Mouse (Mus musculus): ENCODE results near the gene Gm14288. TPM values are rescaled to one million over a fixed set of nuclear protein-coding genes. Genes with fewer than 3 reads are reported as not detected.
"Not testable (repeated sequence)": the region's sequence is repeated elsewhere in the genome, so short reads cannot be mapped to it uniquely, and the experiment has no call there.

Gene Gm14288
- total RNA-seq (2021): 1 to 10 TPM; 2.6 to 3.0 TPM

GRCm38 (mm10) chr2:175800993-175801392 is at the start of gene Gm14288:
Gm14288 (minus strand) TSS chr2:175801093.
- intact Hi-C loops (cut with DNase I); DNase-seq: not testable (repeated sequence)

- DNase-seq; intact Hi-C loops (cut with DNase I): not testable (repeated sequence)
Measured at GRCm38 (mm10) chr2:175741237-175741636, 59.7 kb downstream of the Gm14288 start, which contains the start of gene Gm2007. Gm2007 (plus strand) TSS chr2:175741537.

Other genes starting within 250 kb of the Gm14288 start
- not detected for gene Gm11007, start 157.1 kb downstream of the Gm14288 start, total RNA-seq (2021)
- not detected for gene Zfp969, start 97.4 kb downstream of the Gm14288 start, total RNA-seq (2021)
- not detected for gene Gm2007, start 59.6 kb downstream of the Gm14288 start, total RNA-seq (2021)
- 10 to 100 TPM; 61.1 to 64.7 TPM for gene Gm6710, start 68.1 kb upstream of the Gm14288 start, total RNA-seq (2021)
- 1 to 10 TPM; 4.9 to 5.9 TPM for gene Zfp966, start 130.0 kb upstream of the Gm14288 start, total RNA-seq (2021)
- gene Gm2026, start 164.2 kb upstream of the Gm14288 start, total RNA-seq (2021): 10 to 100 TPM; 39.9 to 40.0 TPM